In genomic region chr7:45052862-45053116, GRCm38 (mm10) we compare ENCODE assay signal across 8 mouse cellular contexts. TPM values are rescaled to one million over a fixed set of nuclear protein-coding genes. Genes with fewer than 3 reads are reported as not detected.
A peak's percentile ranks its signal among the peaks of the same experiment; 100 is the strongest.
DNase-seq lines count a peak whose midpoint lies in the region; ATAC-seq and TF ChIP-seq lines count a peak whose summit lies in the region.

Prr12 (minus strand) TSS chr7:45052881.

- no peak for TF ChIP-seq POLR2A in limb, embryonic 14.5 days (IDR thresholded peaks at IDR 0.05; ENCODE audit: borderline replicate concordance, extremely low read depth, insufficient read depth, insufficient read length)

- DNase-seq in lung, postnatal 0 days (ENCODE audit: low spot score), result no peak
- no peak for DNase-seq in lung, postnatal 25 days (ENCODE audit: low spot score)
- DNase-seq in heart, postnatal 10 days, result peak in 1 of 2 experiments; percentile 54
- peak; percentile 69 for DNase-seq in limb, embryonic 14.5 days (ENCODE audit: low spot score)
- DNase-seq in urinary bladder, adult 2 months (ENCODE audit: low spot score), result no peak
- DNase-seq in kidney, postnatal 10 days, result no peak

- intact Hi-C loops in heart, postnatal 10 days (cut with DNase I), result loop anchor here (2.0 kb wide), 1 partner anchor 32 kb away; no protein-coding TSS in a partner anchor

- peaks cover 14% of the 10 kb centered on the region for H3K36me3 ChIP-seq in lung, postnatal 0 days (ENCODE audit: insufficient read depth, low read length)
- H3K36me3 ChIP-seq in embryonic facial prominence, embryonic 12.5 days, result peaks cover 29% of the 10 kb centered on the region
- H3K36me3 ChIP-seq in limb, embryonic 14.5 days (ENCODE audit: control insufficient read depth, insufficient read depth, low read length), result peaks cover 30% of the 10 kb centered on the region
- H3K36me3 ChIP-seq in stomach, embryonic 16.5 days (ENCODE audit: control insufficient read depth, insufficient read depth, low read length), result peaks cover 22% of the 10 kb centered on the region

- no CpG with 5 or more reads among the region's 18 CpGs for WGBS in lung, postnatal 0 days
- WGBS in embryonic facial prominence, embryonic 12.5 days, result 0% methylated on average over 2 of the region's 18 CpGs
- 0% methylated on average over 8 of the region's 18 CpGs for WGBS in limb, embryonic 14.5 days
- WGBS in stomach, embryonic 16.5 days, result 0% methylated on average over 14 of the region's 18 CpGs

- ATAC-seq in lung, postnatal 0 days, result peak; percentile 11
- no peak for ATAC-seq in embryonic facial prominence, embryonic 12.5 days (ENCODE audit: insufficient number of reproducible peaks, insufficient read depth, low FRiP score, low TSS enrichment)
- ATAC-seq in limb, embryonic 14.5 days (ENCODE audit: low FRiP score, low read depth), result peak; percentile 10; the same call in 1 of the 2 replicates
- no peak for ATAC-seq in stomach, embryonic 16.5 days (ENCODE audit: insufficient read depth, low FRiP score)

- no peak for TF ChIP-seq CTCF in lung, postnatal 0 days (IDR thresholded peaks at IDR 0.05)

- H3K4me2 ChIP-seq in lung, postnatal 0 days (replicated peaks; ENCODE audit: low read depth, low read length), result peak within 1 kb of the TSS; percentile 90
- peak within 1 kb of the TSS; percentile 88 for H3K4me2 ChIP-seq in embryonic facial prominence, embryonic 12.5 days (replicated peaks)
- peak within 1 kb of the TSS; percentile 96 for H3K4me2 ChIP-seq in limb, embryonic 14.5 days (replicated peaks; ENCODE audit: low read depth, low read length, severe bottlenecking)
- H3K4me2 ChIP-seq in stomach, embryonic 16.5 days (ENCODE audit: low read depth, low read length), result peak within 1 kb of the TSS; percentile 99

- H3K9ac ChIP-seq in lung, postnatal 0 days (replicated peaks; ENCODE audit: low read depth), result peak within 1 kb of the TSS; percentile 76
- H3K9ac ChIP-seq in embryonic facial prominence, embryonic 12.5 days, result peak within 1 kb of the TSS; percentile 94
- peak within 1 kb of the TSS; percentile 90 for H3K9ac ChIP-seq in limb, embryonic 14.5 days (ENCODE audit: low read depth, low read length, severe bottlenecking)
- H3K9ac ChIP-seq in stomach, embryonic 16.5 days (ENCODE audit: low read length), result peak within 1 kb of the TSS; percentile 93

- peaks cover 7% of the 10 kb centered on the region; the same call in 1 of the 2 replicates for H3K4me1 ChIP-seq in lung, postnatal 0 days (ENCODE audit: insufficient read depth, low read depth, low read length)
- H3K4me1 ChIP-seq in embryonic facial prominence, embryonic 12.5 days, result peaks cover 20% of the 10 kb centered on the region; the same call in 1 of the 2 replicates
- H3K4me1 ChIP-seq in limb, embryonic 14.5 days (ENCODE audit: control insufficient read depth, insufficient read depth, low read length), result peaks cover 7% of the 10 kb centered on the region; the same call in 1 of the 2 replicates
- peaks cover 12% of the 10 kb centered on the region for H3K4me1 ChIP-seq in stomach, embryonic 16.5 days (ENCODE audit: control insufficient read depth, insufficient read depth, low read length)

- no peaks in the 10 kb centered on the region for H3K9me3 ChIP-seq in lung, postnatal 0 days (ENCODE audit: low read length)
- H3K9me3 ChIP-seq in embryonic facial prominence, embryonic 12.5 days, result no peaks in the 10 kb centered on the region
- H3K9me3 ChIP-seq in limb, embryonic 14.5 days (ENCODE audit: control insufficient read depth, low read length), result no peaks in the 10 kb centered on the region
- H3K9me3 ChIP-seq in stomach, embryonic 16.5 days (replicated peaks; ENCODE audit: control insufficient read depth, low read length), result no peaks in the 10 kb centered on the region

- peak within 1 kb of the TSS; percentile 90 for H3K4me3 ChIP-seq in lung, postnatal 0 days (ENCODE audit: low read depth, low read length)
- H3K4me3 ChIP-seq in embryonic facial prominence, embryonic 12.5 days, result peak within 1 kb of the TSS; percentile 78
- H3K4me3 ChIP-seq in limb, embryonic 14.5 days (replicated peaks; ENCODE audit: low read length), result peak within 1 kb of the TSS; percentile 92
- H3K4me3 ChIP-seq in stomach, embryonic 16.5 days (replicated peaks; ENCODE audit: low read length), result peak within 1 kb of the TSS; percentile 91

- H3K27me3 ChIP-seq in lung, postnatal 0 days (replicated peaks; ENCODE audit: insufficient read depth, low read length), result no peaks in the 10 kb centered on the region
- no peaks in the 10 kb centered on the region for H3K27me3 ChIP-seq in embryonic facial prominence, embryonic 12.5 days
- no peaks in the 10 kb centered on the region for H3K27me3 ChIP-seq in limb, embryonic 14.5 days (ENCODE audit: control insufficient read depth, insufficient read depth, low read length)
- H3K27me3 ChIP-seq in stomach, embryonic 16.5 days (ENCODE audit: control insufficient read depth, insufficient read depth, low read length), result no peaks in the 10 kb centered on the region

- no peak for TF ChIP-seq EP300 in lung, postnatal 0 days (IDR thresholded peaks at IDR 0.05)

- H3K27ac ChIP-seq in lung, postnatal 0 days (ENCODE audit: low read length), result peak within 1 kb of the TSS; percentile 93
- H3K27ac ChIP-seq in embryonic facial prominence, embryonic 12.5 days, result peak within 1 kb of the TSS; percentile 100
- peak within 1 kb of the TSS; percentile 98 for H3K27ac ChIP-seq in limb, embryonic 14.5 days (replicated peaks; ENCODE audit: low read depth, low read length)
- peak within 1 kb of the TSS; percentile 99 for H3K27ac ChIP-seq in stomach, embryonic 16.5 days (ENCODE audit: low read length)

RNA-seq across cellular contexts. Expression of gene Prr12, which starts in this region (rescaled TPM):
- polyA plus RNA-seq in lung, postnatal 0 days (2015; fragmentation: Nextera tagmentation; extraction: Ambion mirVana), result 6.4 and 6.7 TPM in 2 replicates
- 13.7 and 16.8 TPM in 2 replicates for polyA plus RNA-seq in embryonic facial prominence, embryonic 12.5 days (2016; fragmentation: Nextera tagmentation; extraction: Ambion mirVana)
- 10 to 100 TPM; 28.8 to 35.7 TPM for total RNA-seq in heart, postnatal 10 days (2021)
- 25.2 and 26.8 TPM in 2 replicates for polyA plus RNA-seq in limb, embryonic 14.5 days (2012; rRNA removed)
- 16.0 and 19.6 TPM in 2 replicates for polyA plus RNA-seq in limb, embryonic 14.5 days (2014; fragmentation: Nextera tagmentation; extraction: Ambion mirVana)
- polyA plus RNA-seq in stomach, embryonic 16.5 days (2015; fragmentation: Nextera tagmentation; extraction: Ambion mirVana), result 8.3 and 8.7 TPM in 2 replicates
- polyA plus RNA-seq in urinary bladder, adult 2 months (2012; rRNA removed), result 5.1 and 18.2 TPM in 2 replicates

Comparison
In these comparisons a context has a peak if more than half of its experiments do, and no peak if none do; other contexts are left out.
1. ATAC-seq: peak in lung, postnatal 0 days (single experiment) and limb, embryonic 14.5 days (single experiment); none in embryonic facial prominence, embryonic 12.5 days (single experiment) and stomach, embryonic 16.5 days (single experiment).
2. Peak in every context shown above with its lines, with median percentiles within 50 percentile points of each other: H3K27ac ChIP-seq, H3K4me2 ChIP-seq, H3K4me3 ChIP-seq and H3K9ac ChIP-seq.